Mouse (Mus musculus) intestine, embryonic 16.5 days (tissue): ENCODE measurements around the gene Pkig. TPM values are rescaled to one million over a fixed set of nuclear protein-coding genes. Genes with fewer than 3 reads are reported as not detected.

Experiments
- ATAC-seq: fragments of 200-750 bp; cut with Nextera tagmentation; 2 replicates; pipeline ENCODE4 v1.8.0; 2017; ENCODE audit warnings: moderate TSS enrichment, moderate library complexity
- H3K27ac ChIP-seq: fragments of 300-500 bp; sonication (generic); 2 replicates; pipeline ENCODE4 v1.5.1; 2014; ENCODE audit warnings: mild to moderate bottlenecking, low read length
- H3K27me3 ChIP-seq: fragments of 300-500 bp; sonication (generic); replicated peaks from 2 replicates; pipeline ENCODE4 v1.6.1; 2014; ENCODE audit warnings: low read length, control low read depth, mixed read lengths; ENCODE audit not compliant: control insufficient read depth, insufficient read depth
- H3K36me3 ChIP-seq: fragments of 300-500 bp; sonication (generic); 2 replicates; pipeline ENCODE4 v1.6.1; 2014; ENCODE audit warnings: low read length, control low read depth; ENCODE audit not compliant: control insufficient read depth, insufficient read depth
- H3K4me1 ChIP-seq: fragments of 300-500 bp; sonication (generic); 2 replicates; pipeline ENCODE4 v1.6.1; 2014; ENCODE audit warnings: low read length, control low read depth, mixed read lengths; ENCODE audit not compliant: control insufficient read depth, insufficient read depth
- H3K4me2 ChIP-seq: fragments of 300-500 bp; sonication (generic); 2 replicates; pipeline ENCODE4 v1.6.1; 2014; ENCODE audit warnings: low read depth, low read length, control low read depth
- H3K4me3 ChIP-seq: fragments of 300-500 bp; sonication (generic); 2 replicates; pipeline ENCODE4 v1.5.1; 2014; ENCODE audit warnings: mild to moderate bottlenecking, low read length
- H3K9ac ChIP-seq: fragments of 300-500 bp; sonication (generic); 2 replicates; pipeline ENCODE4 v1.6.1; 2014; ENCODE audit warnings: low read depth, low read length
- H3K9me3 ChIP-seq: fragments of 300-500 bp; sonication (generic); 2 replicates; pipeline ENCODE4 v1.6.1; 2016; ENCODE audit warnings: low read length, control low read depth; ENCODE audit not compliant: control insufficient read depth
- WGBS: fragments of 180-500 bp; shearing (Covaris S2); extraction: QIAGEN DNeasy Blood & Tissue Kit; methylation state at CpG from one replicate; pipeline ENCODE4 v1.1.7; 2014; 5-methylcytosine and 5-hydroxymethylcytosine counted together
- polyA plus RNA-seq: library from polyadenylated mRNA; unstranded; fragments of >200 nt; fragmentation: Nextera tagmentation; extraction: Ambion mirVana; gene quantifications from 2 replicates; pipeline ENCODE4 v1.2.1, GENCODE M21; 2015

The Pkig gene
- polyA plus RNA-seq, 1 experiment from 2014 or later, result 122 TPM

- H3K27me3 ChIP-seq, result no peaks in the 10 kb centered on the region
- H3K9me3 ChIP-seq, result no peaks in the 10 kb centered on the region
- whole genome bisulfite sequencing, result 93% methylated on average over 1 of the region's 1 CpGs
- ATAC-seq, result no peak
- no peak overlapping the region for H3K27ac ChIP-seq
- peaks cover 7% of the 10 kb centered on the region for H3K4me1 ChIP-seq
- H3K4me3 ChIP-seq, result no peak overlapping the region
- H3K9ac ChIP-seq, result no peak overlapping the region
- no peaks in the 10 kb centered on the region for H3K36me3 ChIP-seq
- H3K4me2 ChIP-seq, result no peak overlapping the region
These were observed 8.9 kb downstream of the Pkig start for GRCm38 (mm10) chr2:163667045-163667444.

- Histone ChIP-seq H3K9me3 (no peaks in the 10 kb centered on the region), H3K4me3 (no peak overlapping the region), H3K4me1 (peaks cover 25% of the 10 kb centered on the region), H3K9ac (no peak overlapping the region), H3K4me2 (no peak overlapping the region), H3K27me3 (no peaks in the 10 kb centered on the region), H3K36me3 (no peaks in the 10 kb centered on the region), H3K27ac (no peak overlapping the region)
- no peak for ATAC-seq
- WGBS, result 63% methylated on average over 11 of the region's 11 CpGs
These were observed 12.8 kb downstream of the Pkig start for GRCm38 (mm10) chr2:163670872-163671594.

- ATAC-seq, result no peak
- 58% methylated on average over 5 of the region's 5 CpGs for WGBS
- Histone ChIP-seq H3K4me2 (no peak overlapping the region), H3K9ac (0 out of 2 replicates have a peak overlapping the region, but pooled peaks have one; percentile 14), H3K4me3 (no peak overlapping the region), H3K36me3 (no peaks in the 10 kb centered on the region), H3K4me1 (peaks cover 31% of the 10 kb centered on the region), H3K27me3 (no peaks in the 10 kb centered on the region), H3K27ac (peak overlapping the region; percentile 86), H3K9me3 (no peaks in the 10 kb centered on the region)
These were observed 16.2 kb downstream of the Pkig start for GRCm38 (mm10) chr2:163674397-163674796.

GRCm38 (mm10) chr2:163675144-163675619 lies 17.0 kb downstream of the Pkig start:
- Histone ChIP-seq H3K4me1 (peaks cover 31% of the 10 kb centered on the region), H3K27ac (peak overlapping the region; percentile 86), H3K9ac (no peak overlapping the region), H3K9me3 (no peaks in the 10 kb centered on the region), H3K27me3 (no peaks in the 10 kb centered on the region), H3K4me3 (no peak overlapping the region), H3K4me2 (peak overlapping the region; percentile 33; the same call in 1 of the 2 replicates), H3K36me3 (no peaks in the 10 kb centered on the region)
- peak; percentile 80 for ATAC-seq
- 35% methylated on average over 5 of the region's 5 CpGs for WGBS

- Histone ChIP-seq H3K27me3 (no peaks in the 10 kb centered on the region), H3K4me3 (no peak overlapping the region), H3K36me3 (no peaks in the 10 kb centered on the region), H3K4me1 (peaks cover 31% of the 10 kb centered on the region), H3K9ac (peak overlapping the region; percentile 3; the same call in 1 of the 2 replicates), H3K27ac (peak overlapping the region; percentile 86), H3K4me2 (0 out of 2 replicates have a peak overlapping the region, but pooled peaks have one; percentile 14), H3K9me3 (no peaks in the 10 kb centered on the region)
- ATAC-seq, result no peak; the same call in 1 of the 2 replicates
- 44% methylated on average over 6 of the region's 6 CpGs for WGBS
These were observed 17.5 kb downstream of the Pkig start for GRCm38 (mm10) chr2:163675662-163676061.

GRCm38 (mm10) chr2:163676321-163676720 lies 18.1 kb downstream of the Pkig start:
- Histone ChIP-seq H3K27ac (peak overlapping the region; percentile 86), H3K36me3 (no peaks in the 10 kb centered on the region), H3K9me3 (no peaks in the 10 kb centered on the region), H3K4me1 (peaks cover 31% of the 10 kb centered on the region), H3K27me3 (no peaks in the 10 kb centered on the region), H3K4me2 (no peak overlapping the region), H3K9ac (peak overlapping the region; percentile 3), H3K4me3 (no peak overlapping the region)
- WGBS, result 86% methylated on average over 4 of the region's 4 CpGs
- no peak for ATAC-seq

- H3K4me1 ChIP-seq, result peaks cover 29% of the 10 kb centered on the region
- no peak overlapping the region for H3K4me3 ChIP-seq
- H3K4me2 ChIP-seq, result no peak overlapping the region
- 83% methylated on average over 3 of the region's 3 CpGs for WGBS
- no peaks in the 10 kb centered on the region for H3K27me3 ChIP-seq
- H3K9ac ChIP-seq, result no peak overlapping the region
- H3K9me3 ChIP-seq, result no peaks in the 10 kb centered on the region
- 0 out of 2 replicates have a peak overlapping the region, but pooled peaks have one; percentile 1 for H3K27ac ChIP-seq
- H3K36me3 ChIP-seq, result no peaks in the 10 kb centered on the region
- no peak for ATAC-seq
These were observed 18.6 kb downstream of the Pkig start for GRCm38 (mm10) chr2:163676745-163677144.

GRCm38 (mm10) chr2:163682344-163682743 lies 24.2 kb downstream of the Pkig start:
- no peaks in the 10 kb centered on the region for H3K9me3 ChIP-seq
- H3K4me3 ChIP-seq, result no peak overlapping the region
- H3K27ac ChIP-seq, result no peak overlapping the region; the same call in 1 of the 2 replicates
- H3K9ac ChIP-seq, result no peak overlapping the region
- no peaks in the 10 kb centered on the region for H3K36me3 ChIP-seq
- H3K27me3 ChIP-seq, result no peaks in the 10 kb centered on the region
- peak; percentile 68 for ATAC-seq
- 73% methylated on average over 2 of the region's 2 CpGs for WGBS
- peaks cover 26% of the 10 kb centered on the region for H3K4me1 ChIP-seq
- no peak overlapping the region for H3K4me2 ChIP-seq

GRCm38 (mm10) chr2:163685287-163685686 lies 27.1 kb downstream of the Pkig start:
- H3K27ac ChIP-seq, result peak overlapping the region; percentile 47
- ATAC-seq, result no peak
- H3K36me3 ChIP-seq, result no peaks in the 10 kb centered on the region
- no peak overlapping the region for H3K9ac ChIP-seq
- no peaks in the 10 kb centered on the region for H3K9me3 ChIP-seq
- H3K27me3 ChIP-seq, result no peaks in the 10 kb centered on the region
- H3K4me3 ChIP-seq, result no peak overlapping the region
- H3K4me1 ChIP-seq, result peaks cover 38% of the 10 kb centered on the region
- no peak overlapping the region for H3K4me2 ChIP-seq
- 34% methylated on average over 4 of the region's 4 CpGs for WGBS
